Mouse (Mus musculus) megakaryocyte, embryonic 14.5 days (primary cell): ENCODE data around the gene Got2. TPM values are rescaled to one million over a fixed set of nuclear protein-coding genes. Genes with fewer than 3 reads are reported as not detected.
A peak's percentile ranks its signal among the peaks of the same experiment; 100 is the strongest.

Experiments used
- H3K27me3 ChIP-seq: replicated peaks from 2 replicates; pipeline ENCODE3; 2012; ENCODE audit warnings: inconsistent platforms
- H3K36me3 ChIP-seq: replicated peaks from 2 replicates; pipeline ENCODE3; 2012; ENCODE audit warnings: low read length, inconsistent platforms, mixed read lengths
- H3K4me1 ChIP-seq: 2 replicates; pipeline ENCODE4 v1.6.1; 2012; ENCODE audit warnings: inconsistent platforms
- H3K4me3 ChIP-seq: replicated peaks from 2 replicates; pipeline ENCODE3; 2012; ENCODE audit warnings: moderate library complexity, mild to moderate bottlenecking, inconsistent platforms
- H3K9me3 ChIP-seq: 2 replicates; pipeline ENCODE4 v1.6.1; 2012; ENCODE audit warnings: inconsistent platforms
- FLI1 ChIP-seq: IDR thresholded peaks from 2 replicates; pipeline ENCODE4 v1.6.1; 2012; ENCODE audit warnings: low read length, inconsistent platforms, mixed read lengths
- GATA1 ChIP-seq: IDR thresholded peaks from 3 replicates; pipeline ENCODE4 v1.6.1; 2012; ENCODE audit warnings: mixed read lengths, low read length, inconsistent platforms, borderline replicate concordance
- polyA plus RNA-seq: library from polyadenylated mRNA; stranded (reverse); fragments of >175 nt; gene quantifications from 2 replicates; pipeline ENCODE4 v1.2.3, GENCODE M21; 2012; ENCODE audit warnings: low replicate concordance; ENCODE audit not compliant: insufficient read depth

The Got2 gene
- 8.5 and 22.3 TPM in 2 replicates for polyA plus RNA-seq

- Histone ChIP-seq H3K4me3 (peak within 1 kb of the TSS; percentile 98), H3K9me3 (no peaks in the 10 kb centered on the region; the same call in 1 of the 2 replicates), H3K4me1 (peaks cover 52% of the 10 kb centered on the region), H3K36me3 (no peaks in the 10 kb centered on the region), H3K27me3 (no peaks in the 10 kb centered on the region)
- TF ChIP-seq FLI1 = no peak
- TF ChIP-seq GATA1 = no peak
Observed at GRCm38 (mm10) chr8:95888285-95889136, at the start of gene Got2. Gene Got2, minus strand, starts transcription at chr8:95888547.

DNA sequence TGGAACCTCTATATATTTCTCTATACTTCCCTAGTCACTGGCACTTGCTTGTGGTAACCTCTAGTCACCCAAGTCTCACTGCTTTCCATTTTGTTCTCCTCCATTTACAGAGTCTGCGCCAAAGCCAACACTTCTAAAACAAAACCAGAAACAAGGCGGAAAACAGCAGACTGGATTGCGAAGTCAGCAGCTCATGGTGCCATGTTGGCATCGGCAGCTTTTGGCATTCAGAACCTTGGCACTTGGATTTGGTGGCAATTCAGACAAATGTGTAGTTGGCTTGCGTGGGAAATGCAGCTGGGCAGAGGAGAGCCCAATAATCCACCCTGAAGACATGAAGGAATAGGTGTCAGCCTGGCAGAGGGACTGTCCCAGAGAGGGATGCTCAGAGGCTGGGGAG is 44.5 kb upstream of the Got2 start:
- H3K36me3 ChIP-seq = no peaks in the 10 kb centered on the region
- TF ChIP-seq FLI1 (no peak), GATA1 (no peak)
- H3K9me3 ChIP-seq = no peaks in the 10 kb centered on the region
- H3K27me3 ChIP-seq = no peaks in the 10 kb centered on the region
- no peak overlapping the region for H3K4me3 ChIP-seq
- no peaks in the 10 kb centered on the region for H3K4me1 ChIP-seq

GRCm38 (mm10) chr8:95929821-95930220 is 41.5 kb upstream of the Got2 start:
- H3K4me1 ChIP-seq = no peaks in the 10 kb centered on the region
- H3K9me3 ChIP-seq = peaks cover 7% of the 10 kb centered on the region
- H3K27me3 ChIP-seq = no peaks in the 10 kb centered on the region
- H3K36me3 ChIP-seq = no peaks in the 10 kb centered on the region
- H3K4me3 ChIP-seq = no peak overlapping the region
- no peak for TF ChIP-seq GATA1
- TF ChIP-seq FLI1 = no peak

GRCm38 (mm10) chr8:95916106-95916505 is 27.8 kb upstream of the Got2 start:
- Histone ChIP-seq H3K4me3 (peak overlapping the region; percentile 85), H3K36me3 (no peaks in the 10 kb centered on the region), H3K9me3 (no peaks in the 10 kb centered on the region), H3K27me3 (peaks cover 19% of the 10 kb centered on the region), H3K4me1 (peaks cover 20% of the 10 kb centered on the region)
- TF ChIP-seq GATA1 (no peak), FLI1 (no peak)

DNA sequence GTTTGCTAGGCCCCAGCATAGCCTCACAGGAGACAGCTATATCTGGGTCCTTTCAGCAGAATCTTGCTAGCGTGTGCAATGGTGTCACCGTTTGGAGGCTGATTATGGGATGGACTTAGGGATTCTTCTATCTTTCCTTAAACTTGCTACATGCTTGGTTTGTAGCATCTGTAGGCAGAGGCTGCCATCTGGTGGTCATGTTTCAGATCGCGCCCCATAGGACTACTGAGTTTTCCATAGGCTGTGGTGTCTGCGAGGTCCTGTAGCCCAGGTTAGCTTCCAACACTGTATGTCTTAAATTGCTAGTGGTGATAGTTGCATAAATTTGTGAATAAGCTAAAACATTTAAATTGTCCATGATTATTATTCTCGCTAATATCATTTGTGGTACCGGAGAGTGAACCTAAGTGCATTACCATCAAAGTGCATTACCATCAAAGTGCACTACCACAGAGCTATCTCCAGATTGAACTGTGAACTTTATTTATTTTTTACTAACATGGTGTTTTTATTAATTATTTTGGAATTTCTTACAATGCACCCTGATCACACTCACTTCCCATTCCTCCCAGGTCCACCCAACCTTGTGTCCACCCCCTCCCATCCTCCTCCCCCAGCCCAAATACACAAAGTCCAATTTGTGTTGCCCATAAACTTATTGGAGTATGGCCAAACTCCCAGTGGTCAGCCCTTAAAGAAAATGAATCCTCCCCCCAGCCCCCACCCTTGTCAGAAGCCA is 26.7 kb upstream of the Got2 start:
- Histone ChIP-seq H3K36me3 (no peaks in the 10 kb centered on the region), H3K4me3 (no peak overlapping the region), H3K4me1 (peaks cover 20% of the 10 kb centered on the region), H3K27me3 (peaks cover 19% of the 10 kb centered on the region), H3K9me3 (no peaks in the 10 kb centered on the region)
- no peak for TF ChIP-seq GATA1
- no peak for TF ChIP-seq FLI1

DNA sequence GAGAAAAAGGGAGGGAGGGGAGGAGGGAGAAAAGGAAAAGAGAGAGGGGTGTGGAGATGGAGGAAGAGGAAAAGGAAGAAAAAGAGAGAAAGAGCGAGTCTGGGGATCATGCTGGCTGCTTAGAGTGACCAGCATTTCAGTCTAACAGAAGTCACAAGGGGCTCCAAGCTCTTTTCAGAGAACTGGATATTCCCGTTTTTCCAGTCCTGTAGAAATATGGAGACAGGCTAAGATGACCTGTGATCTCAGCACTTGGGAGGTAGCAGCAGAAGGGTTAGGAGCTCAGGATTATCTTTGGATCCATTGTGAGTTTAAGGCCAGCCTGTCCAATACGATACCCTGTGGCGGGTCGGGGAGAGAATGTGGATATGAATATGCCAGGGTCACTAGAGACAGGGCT is 22.9 kb upstream of the Got2 start:
- peaks cover 21% of the 10 kb centered on the region for H3K27me3 ChIP-seq
- no peaks in the 10 kb centered on the region for H3K36me3 ChIP-seq
- H3K4me3 ChIP-seq = no peak overlapping the region
- TF ChIP-seq GATA1 = no peak
- no peak for TF ChIP-seq FLI1
- H3K4me1 ChIP-seq = peaks cover 20% of the 10 kb centered on the region
- H3K9me3 ChIP-seq = no peaks in the 10 kb centered on the region

GRCm38 (mm10) chr8:95907885-95908284 is 19.5 kb upstream of the Got2 start:
- TF ChIP-seq GATA1 = no peak
- Histone ChIP-seq H3K27me3 (peaks cover 19% of the 10 kb centered on the region), H3K4me3 (no peak overlapping the region)

GRCm38 (mm10) chr8:95906738-95907137 is 18.4 kb upstream of the Got2 start:
- Histone ChIP-seq H3K36me3 (no peaks in the 10 kb centered on the region), H3K27me3 (peaks cover 23% of the 10 kb centered on the region), H3K9me3 (no peaks in the 10 kb centered on the region), H3K4me1 (peaks cover 12% of the 10 kb centered on the region; the same call in 1 of the 2 replicates), H3K4me3 (no peak overlapping the region)
- TF ChIP-seq FLI1 = no peak
- TF ChIP-seq GATA1 = no peak

More at GRCm38 (mm10) chr8:95907885-95908284, 19.5 kb upstream of the Got2 start:
- Histone ChIP-seq H3K9me3 (no peaks in the 10 kb centered on the region), H3K36me3 (no peaks in the 10 kb centered on the region), H3K4me1 (peaks cover 9% of the 10 kb centered on the region; the same call in 1 of the 2 replicates)

- no peak overlapping the region for H3K4me3 ChIP-seq
- H3K4me1 ChIP-seq = peaks cover 8% of the 10 kb centered on the region; the same call in 1 of the 2 replicates
- no peaks in the 10 kb centered on the region for H3K36me3 ChIP-seq
- TF ChIP-seq GATA1 (no peak), FLI1 (no peak)
- no peaks in the 10 kb centered on the region for H3K9me3 ChIP-seq
- peaks cover 19% of the 10 kb centered on the region for H3K27me3 ChIP-seq
Observed at GRCm38 (mm10) chr8:95901864-95902263, 13.5 kb upstream of the Got2 start.

GRCm38 (mm10) chr8:95893701-95894100 is 5.4 kb upstream of the Got2 start:
- no peaks in the 10 kb centered on the region for H3K36me3 ChIP-seq
- TF ChIP-seq GATA1 = no peak
- no peak for TF ChIP-seq FLI1
- peaks cover 8% of the 10 kb centered on the region for H3K27me3 ChIP-seq
- H3K4me1 ChIP-seq = peaks cover 4% of the 10 kb centered on the region
- no peaks in the 10 kb centered on the region; the same call in 1 of the 2 replicates for H3K9me3 ChIP-seq
- no peak overlapping the region for H3K4me3 ChIP-seq
